Mouse (Mus musculus) c-Kit-positive CD71-positive TER-119-positive erythroid progenitor cells, embryonic 14.5 days (primary cell): ENCODE results near the gene Ints12.

Source experiments
- DNase-seq: peaks from one replicate; pipeline ENCODE4 v3.0.0-alpha.2; 2013; ENCODE audit warnings: low spot score

The Ints12 gene

GRCm38 (mm10) chr3:133091664-133092273 lies at the start of gene Ints12, which contains the start of gene Gstcd:
Gene Ints12 (plus strand): TSS chr3:133091840.
Gene Gstcd (minus strand): TSS chr3:133092033.
- DNase-seq, result peak; percentile 92

DNA sequence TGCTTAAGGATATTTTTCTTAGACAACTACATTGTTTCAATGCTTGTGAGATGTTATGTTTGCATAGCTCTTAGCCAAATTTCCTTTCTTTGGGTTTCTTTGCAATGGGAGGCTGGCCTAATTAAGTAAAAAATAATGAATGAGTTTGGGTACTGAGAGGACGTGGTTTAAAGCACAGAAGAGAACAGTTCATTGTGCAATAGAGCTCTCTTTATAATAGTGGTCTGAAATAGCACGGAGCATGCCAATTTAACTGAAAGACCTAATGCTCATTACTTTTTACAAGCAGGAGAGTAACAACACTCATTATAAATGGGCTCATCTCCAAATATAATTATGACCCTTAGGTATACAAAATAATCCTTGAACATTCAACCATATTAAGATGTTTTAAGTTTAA lies 39.6 kb upstream of the Ints12 start:
- no peak for DNase-seq

GRCm38 (mm10) chr3:133075560-133075959 lies 16.1 kb upstream of the Ints12 start:
- DNase-seq, result no peak

- no peak for DNase-seq
Measured at GRCm38 (mm10) chr3:133082736-133083135, 8.9 kb upstream of the Ints12 start.

- peak; percentile 65 for DNase-seq
Measured at GRCm38 (mm10) chr3:133085858-133086257, 5.8 kb upstream of the Ints12 start.

GRCm38 (mm10) chr3:133090247-133091120 lies 1.2 kb upstream of the Ints12 start:
- peak; percentile 30 for DNase-seq

GRCm38 (mm10) chr3:133091121-133091663 lies 448 bp upstream of the Ints12 start:
- DNase-seq, result peak; percentile 50

- no peak for DNase-seq
Measured at GRCm38 (mm10) chr3:133092274-133092853, 724 bp downstream of the Ints12 start.

DNA sequence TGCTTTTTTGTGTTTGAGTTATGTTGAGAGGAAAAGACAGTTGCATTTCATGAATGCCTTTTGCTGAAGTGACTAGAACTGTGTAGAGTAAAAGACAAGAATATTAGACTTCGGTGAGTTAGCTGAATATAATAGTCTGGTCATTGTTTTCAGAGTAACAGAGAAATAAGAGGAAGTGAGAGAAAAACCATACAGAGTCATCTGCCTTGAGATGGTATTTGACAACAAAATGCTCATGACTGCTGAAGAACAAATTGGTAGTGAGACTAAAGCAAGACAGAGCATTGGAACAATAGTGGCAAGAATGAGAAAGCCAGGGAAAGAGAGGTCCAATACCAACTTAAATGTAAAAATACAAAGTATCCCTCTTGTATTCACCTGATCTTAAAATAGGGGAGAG lies 1.3 kb downstream of the Ints12 start:
- no peak for DNase-seq

DNA sequence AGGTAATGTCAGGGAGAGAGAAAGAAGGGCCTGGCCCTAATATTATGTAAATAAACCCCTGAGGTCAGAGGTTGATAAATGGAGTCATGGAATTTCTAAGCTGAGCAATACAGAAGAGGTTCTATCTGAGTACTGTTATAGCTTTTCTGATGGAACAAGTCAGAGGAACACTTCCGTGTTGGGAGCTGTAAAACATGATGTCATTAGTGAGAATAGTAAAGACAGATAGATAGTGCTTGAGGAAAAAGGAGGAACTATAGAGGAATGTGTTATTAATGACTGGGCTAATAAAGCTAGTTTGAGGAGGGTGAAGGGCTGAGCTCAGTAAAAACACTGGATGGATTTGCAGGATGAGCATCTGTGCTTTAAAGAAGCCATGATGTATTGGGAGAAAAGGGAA lies 2.7 kb downstream of the Ints12 start:
- DNase-seq, result no peak

- DNase-seq, result no peak
Measured at GRCm38 (mm10) chr3:133097936-133098335, 6.3 kb downstream of the Ints12 start.

- DNase-seq, result peak; percentile 36
Measured at GRCm38 (mm10) chr3:133098336-133098735, 6.7 kb downstream of the Ints12 start.

GRCm38 (mm10) chr3:133098909-133099308 lies 7.3 kb downstream of the Ints12 start:
- no peak for DNase-seq

DNA sequence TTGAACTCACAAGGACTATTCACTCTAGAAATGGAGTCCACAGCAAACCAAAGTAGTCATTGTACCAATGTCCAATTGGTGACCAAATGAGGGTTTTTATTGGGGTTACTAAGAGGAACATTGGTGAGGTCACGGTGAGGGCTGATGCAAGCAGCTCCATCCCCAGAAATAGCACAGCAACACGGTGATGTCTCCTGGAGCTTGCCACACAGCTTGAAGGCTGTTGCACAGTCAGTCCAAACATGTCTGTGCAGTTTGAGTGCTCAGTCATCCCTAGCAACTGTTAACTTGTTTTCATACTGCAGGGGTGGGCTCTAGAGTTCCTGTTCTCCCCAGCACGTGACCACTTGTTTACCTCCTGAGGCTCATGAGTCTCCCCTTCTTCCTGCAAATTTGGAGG lies 12.1 kb downstream of the Ints12 start:
- DNase-seq, result no peak

GRCm38 (mm10) chr3:133104436-133104835 lies 12.8 kb downstream of the Ints12 start:
- no peak for DNase-seq

- no peak for DNase-seq
Measured at GRCm38 (mm10) chr3:133108731-133109130, 17.1 kb downstream of the Ints12 start.

- DNase-seq, result no peak
Measured at GRCm38 (mm10) chr3:133109844-133110243, 18.2 kb downstream of the Ints12 start.

GRCm38 (mm10) chr3:133111741-133112140 lies 20.1 kb downstream of the Ints12 start:
- DNase-seq, result no peak

- no peak for DNase-seq
Measured at GRCm38 (mm10) chr3:133113281-133113680, 21.6 kb downstream of the Ints12 start.

DNA sequence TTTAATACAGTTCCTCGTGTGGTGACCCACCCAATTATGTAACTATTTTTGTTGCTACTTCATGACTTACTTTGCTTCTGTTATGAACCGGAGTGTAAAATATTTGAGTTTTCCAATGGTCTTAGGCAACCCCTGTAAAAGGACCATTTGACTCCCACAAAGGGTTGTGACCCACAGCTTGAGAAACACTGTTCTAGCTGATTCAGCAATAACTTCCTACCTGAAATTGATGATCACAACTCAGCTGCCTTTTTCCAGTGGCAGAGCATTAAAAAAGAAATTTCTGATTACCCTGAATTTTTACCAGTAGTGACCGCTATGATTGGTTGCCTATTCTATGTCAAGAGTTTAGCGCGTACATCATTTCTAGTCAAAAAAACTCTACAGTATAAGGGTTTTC lies 39.7 kb downstream of the Ints12 start:
- no peak for DNase-seq

DNA sequence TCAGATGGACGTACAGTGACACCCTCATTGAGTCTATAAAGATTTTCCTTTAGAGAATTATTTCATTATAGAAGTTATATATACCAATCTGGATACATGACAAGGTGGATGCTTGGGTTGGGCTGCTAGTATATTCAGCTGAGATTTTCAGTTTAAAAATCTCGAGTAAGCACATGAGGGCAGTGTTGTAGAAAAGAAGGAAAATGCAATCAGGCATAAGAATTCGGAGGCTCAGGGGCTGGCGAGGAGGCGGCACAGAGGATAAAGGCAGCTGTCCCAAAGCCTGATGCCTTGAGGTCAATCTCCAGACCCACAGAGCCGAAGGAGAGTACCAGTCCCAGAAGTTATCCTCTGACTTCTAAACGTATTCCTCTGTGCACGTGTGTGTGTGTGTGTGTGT lies 41.0 kb downstream of the Ints12 start:
- no peak for DNase-seq

- no peak for DNase-seq
Measured at GRCm38 (mm10) chr3:133141877-133142276, 50.2 kb downstream of the Ints12 start.
